Mouse (Mus musculus) spleen, postnatal 36 days (tissue): Measurements from ENCODE around the gene Cyp8b1.

Experiments
- DNase-seq, 2 experiments: peaks; one replicate each; pipeline ENCODE4 v3.0.0; 2022; ENCODE audit warnings: low spot score in 2 of 2, mixed read lengths in 1 of 2

Cyp8b1 gene

GRCm38 (mm10) chr9:121916102-121916501 is at the start of gene Cyp8b1:
Gene Cyp8b1 (minus strand): TSS chr9:121916305.
- DNase-seq = no peak

- no peak for DNase-seq
Observed at GRCm38 (mm10) chr9:121964941-121965340, 48.8 kb upstream of the Cyp8b1 start.

GRCm38 (mm10) chr9:121959966-121960635 is 44.0 kb upstream of the Cyp8b1 start:
- no peak for DNase-seq

- no peak for DNase-seq
Observed at GRCm38 (mm10) chr9:121952596-121952995, 36.5 kb upstream of the Cyp8b1 start.

GRCm38 (mm10) chr9:121951114-121951423 is 35.0 kb upstream of the Cyp8b1 start:
- no peak for DNase-seq

GRCm38 (mm10) chr9:121950418-121951113 is 34.5 kb upstream of the Cyp8b1 start, which contains the start of gene Fam198a:
Gene Fam198a (plus strand): TSS chr9:121950988.
- DNase-seq = no peak

GRCm38 (mm10) chr9:121948431-121948830 is 32.3 kb upstream of the Cyp8b1 start:
- DNase-seq = no peak

GRCm38 (mm10) chr9:121947784-121948183 is 31.7 kb upstream of the Cyp8b1 start:
- DNase-seq = no peak

GRCm38 (mm10) chr9:121943628-121944027 is 27.5 kb upstream of the Cyp8b1 start:
- peak; percentile 34 to 53 for DNase-seq

GRCm38 (mm10) chr9:121943005-121943404 is 26.9 kb upstream of the Cyp8b1 start:
- DNase-seq = peak; percentile 86 to 87

- no peak for DNase-seq
Observed at GRCm38 (mm10) chr9:121937944-121938355, 21.8 kb upstream of the Cyp8b1 start.

- peak in 1 of 2 experiments; percentile 26 for DNase-seq
Observed at GRCm38 (mm10) chr9:121937451-121937864, 21.4 kb upstream of the Cyp8b1 start.

- DNase-seq = no peak
Observed at GRCm38 (mm10) chr9:121936952-121937351, 20.8 kb upstream of the Cyp8b1 start.

- DNase-seq = no peak
Observed at GRCm38 (mm10) chr9:121934856-121935255, 18.8 kb upstream of the Cyp8b1 start.

GRCm38 (mm10) chr9:121928498-121928897 is 12.4 kb upstream of the Cyp8b1 start:
- peak; percentile 82 to 85 for DNase-seq

GRCm38 (mm10) chr9:121927721-121928120 is 11.6 kb upstream of the Cyp8b1 start:
- DNase-seq = no peak

GRCm38 (mm10) chr9:121926634-121927405 is 10.7 kb upstream of the Cyp8b1 start:
- DNase-seq = peak; percentile 53 to 65

GRCm38 (mm10) chr9:121925959-121926358 is 9.9 kb upstream of the Cyp8b1 start:
- no peak for DNase-seq

- DNase-seq = no peak
Observed at GRCm38 (mm10) chr9:121924901-121925560, 8.9 kb upstream of the Cyp8b1 start.

- no peak for DNase-seq
Observed at GRCm38 (mm10) chr9:121923906-121924305, 7.8 kb upstream of the Cyp8b1 start.

- DNase-seq = no peak
Observed at GRCm38 (mm10) chr9:121923443-121923842, 7.3 kb upstream of the Cyp8b1 start.

GRCm38 (mm10) chr9:121919027-121919501 is 3.0 kb upstream of the Cyp8b1 start:
- DNase-seq = peak; percentile 69 to 79
